Mouse (Mus musculus) ES-E14 (cell line): ENCODE measurements at regions not wholly inside any gene's neighbourhood (a gene's known extent, or its start where the extent isn't known, plus 50 kb on each side); places are given as distances from the start of the nearest gene placed in this dataset.

Experiments used
- DNase-seq: peaks from one replicate; pipeline ENCODE4 v3.0.0-alpha.2; 2013; ENCODE audit warnings: low read depth, low spot score
- H3K27ac ChIP-seq: 2 replicates; pipeline ENCODE4 v1.5.1; 2012; ENCODE audit warnings: low read depth, mild to moderate bottlenecking, low read length, moderate library complexity, mixed read lengths; ENCODE audit not compliant: poor library complexity, insufficient read depth, severe bottlenecking
- H3K36me3 ChIP-seq: 2 replicates; pipeline ENCODE4 v1.6.1; 2012; ENCODE audit warnings: mild to moderate bottlenecking, low read length, moderate library complexity, mixed read lengths; ENCODE audit not compliant: control insufficient read depth, poor library complexity, insufficient read depth, severe bottlenecking
- H3K4me1 ChIP-seq, 2 experiments: fragments of 150-350 bp in 1 of 2; sonication (generic) in 1 of 2; 2 replicates each; pipeline ENCODE4 v1.6.1; 2012; ENCODE audit warnings: low read length in 2 of 2, mild to moderate bottlenecking in 1 of 2, mixed read lengths in 1 of 2; ENCODE audit not compliant: control insufficient read depth in 2 of 2, insufficient read depth in 2 of 2, poor library complexity in 1 of 2
- H3K4me3 ChIP-seq, 2 experiments: fragments of 150-350 bp in 1 of 2; sonication (generic) in 1 of 2; 2 replicates each; pipeline ENCODE4 v1.5.1; 2012; ENCODE audit warnings: low read length in 2 of 2, low read depth in 1 of 2, mild to moderate bottlenecking in 1 of 2, mixed read lengths in 1 of 2; ENCODE audit not compliant: insufficient read depth in 1 of 2, poor library complexity in 1 of 2, severe bottlenecking in 1 of 2
- H3K9ac ChIP-seq: 2 replicates; pipeline ENCODE4 v1.6.1; 2012; ENCODE audit warnings: low read depth, mild to moderate bottlenecking, low read length, mixed read lengths; ENCODE audit not compliant: poor library complexity, insufficient read depth, severe bottlenecking
- H3K9me3 ChIP-seq: fragments of 150-350 bp; sonication (generic); 2 replicates; pipeline ENCODE4 v1.6.1; 2012; ENCODE audit warnings: low read depth, mild to moderate bottlenecking, low read length; ENCODE audit not compliant: control insufficient read depth, insufficient read depth
- CHD2 ChIP-seq: IDR thresholded peaks from 2 replicates; pipeline ENCODE4 v1.6.1; 2014; ENCODE audit warnings: mild to moderate bottlenecking, low read depth, low read length, inconsistent platforms
- HCFC1 ChIP-seq: IDR thresholded peaks from 2 replicates; pipeline ENCODE4 v1.6.1; 2012; ENCODE audit warnings: low read length, inconsistent platforms, borderline replicate concordance; ENCODE audit not compliant: insufficient read depth
- MAFK ChIP-seq: IDR thresholded peaks from 2 replicates; pipeline ENCODE4 v1.6.1; 2014; ENCODE audit warnings: mild to moderate bottlenecking, low read depth, low read length, inconsistent platforms; ENCODE audit not compliant: insufficient read depth
- ZC3H11A ChIP-seq: IDR thresholded peaks from 2 replicates; pipeline ENCODE4 v1.6.1; 2012; ENCODE audit warnings: low read depth, mild to moderate bottlenecking, inconsistent platforms, low read length, borderline replicate concordance
- ZNF384 ChIP-seq: IDR thresholded peaks from 2 replicates; pipeline ENCODE4 v1.6.1; 2012; ENCODE audit warnings: low read depth, low read length, inconsistent platforms
- in situ Hi-C, 2 experiments: fragments of 600-800 bp; cut with MboI; formaldehyde crosslinking; loops; one replicate each; pipeline ENCODE4 v1.15.1; 2025; ENCODE audit warnings: low sequenced_read_pairs in 2 of 2, inconsistent platforms in 1 of 2; ENCODE audit not compliant: unreplicated experiment in 2 of 2

DNA sequence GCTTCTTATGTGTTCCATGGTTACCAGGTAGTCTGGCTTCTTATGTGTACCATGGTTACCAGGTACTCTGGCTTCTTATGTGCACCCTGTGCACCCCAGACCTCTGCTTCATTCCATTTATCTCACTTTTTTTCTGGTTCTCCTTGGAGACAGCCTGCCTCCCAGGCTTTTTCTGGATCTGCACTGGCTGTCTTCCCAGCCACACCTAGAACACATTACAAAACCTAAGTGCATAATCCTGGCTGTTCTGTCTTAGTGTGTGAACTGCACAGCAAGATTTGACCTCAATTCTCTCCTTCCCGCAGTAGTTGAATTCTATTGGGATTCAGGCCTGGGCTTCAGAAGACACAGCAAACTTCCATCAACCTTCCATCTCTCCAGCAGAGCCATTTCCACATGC lies 586.2 kb upstream of the Arpp21 start:
- Histone ChIP-seq H3K27ac (no peak overlapping the region), H3K36me3 (no peaks in the 10 kb centered on the region), H3K9me3 (no peaks in the 10 kb centered on the region), H3K4me3 (no peak overlapping the region), H3K9ac (no peak overlapping the region), H3K4me1 (no peaks in the 10 kb centered on the region)
- TF ChIP-seq ZNF384 (no peak), MAFK (no peak), HCFC1 (no peak), CHD2 (no peak)
- DNase-seq = no peak
- in situ Hi-C loops = loop anchor here in 1 of 2 experiments (25.0 kb wide), 1 partner anchor 815 kb away; no protein-coding TSS in a partner anchor

DNA sequence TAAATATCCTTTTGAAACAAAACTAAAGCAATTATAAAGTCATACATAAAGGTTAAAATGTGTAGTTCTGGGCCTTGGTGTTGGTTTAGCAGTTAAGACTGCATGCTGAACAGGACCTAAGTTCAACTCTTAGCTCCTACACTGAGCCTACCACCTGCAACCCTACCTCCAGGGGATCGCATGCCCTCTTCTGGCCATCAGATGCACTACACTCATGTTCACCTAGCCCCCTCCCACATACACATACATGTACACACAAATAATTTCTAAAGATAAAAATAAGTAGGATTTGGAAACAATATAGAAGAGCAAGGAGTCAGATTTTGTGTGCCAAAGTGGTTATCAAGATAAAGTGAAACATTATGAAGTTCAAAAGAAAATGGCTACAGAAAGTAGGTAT lies 576.2 kb upstream of the Arpp21 start:
- Histone ChIP-seq H3K27ac (no peak overlapping the region), H3K4me1 (no peaks in the 10 kb centered on the region), H3K9ac (no peak overlapping the region), H3K9me3 (no peaks in the 10 kb centered on the region), H3K4me3 (no peak overlapping the region), H3K36me3 (no peaks in the 10 kb centered on the region)
- TF ChIP-seq MAFK (no peak), ZC3H11A (peak; percentile 32; the same call in 1 of the 2 replicates), ZNF384 (no peak)
- peak; percentile 11 for DNase-seq
- in situ Hi-C loops = loop anchor here in 1 of 2 experiments (25.0 kb wide), 1 partner anchor 825 kb away; no protein-coding TSS in a partner anchor

- no peaks in the 10 kb centered on the region for H3K9me3 ChIP-seq
- no peaks in the 10 kb centered on the region for H3K4me1 ChIP-seq
- no peak overlapping the region for H3K4me3 ChIP-seq
- DNase-seq = no peak
- TF ChIP-seq ZNF384 = no peak
- TF ChIP-seq CHD2 = no peak
- no peak for TF ChIP-seq MAFK
- TF ChIP-seq HCFC1 = no peak
- no peak for TF ChIP-seq ZC3H11A
- no peak overlapping the region for H3K27ac ChIP-seq
- in situ Hi-C loops = loop anchor here in 1 of 2 experiments (25.0 kb wide), 1 partner anchor 838 kb away; no protein-coding TSS in a partner anchor
- H3K36me3 ChIP-seq = no peaks in the 10 kb centered on the region
- H3K9ac ChIP-seq = no peak overlapping the region
Measured at GRCm38 (mm10) chr9:112799583-112800220, 564.0 kb upstream of the Arpp21 start.

- no peaks in the 10 kb centered on the region for H3K4me1 ChIP-seq
- no peak overlapping the region for H3K4me3 ChIP-seq
- no peaks in the 10 kb centered on the region for H3K9me3 ChIP-seq
- H3K27ac ChIP-seq = no peak overlapping the region
- TF ChIP-seq CHD2 (no peak), ZC3H11A (peak; percentile 67; the same call in 1 of the 2 replicates)
- no peak overlapping the region for H3K9ac ChIP-seq
- H3K36me3 ChIP-seq = no peaks in the 10 kb centered on the region
- peak; percentile 22 for DNase-seq
- in situ Hi-C loops = no loop called here
Measured at GRCm38 (mm10) chr9:112793537-112793936, 557.8 kb upstream of the Arpp21 start.

DNA sequence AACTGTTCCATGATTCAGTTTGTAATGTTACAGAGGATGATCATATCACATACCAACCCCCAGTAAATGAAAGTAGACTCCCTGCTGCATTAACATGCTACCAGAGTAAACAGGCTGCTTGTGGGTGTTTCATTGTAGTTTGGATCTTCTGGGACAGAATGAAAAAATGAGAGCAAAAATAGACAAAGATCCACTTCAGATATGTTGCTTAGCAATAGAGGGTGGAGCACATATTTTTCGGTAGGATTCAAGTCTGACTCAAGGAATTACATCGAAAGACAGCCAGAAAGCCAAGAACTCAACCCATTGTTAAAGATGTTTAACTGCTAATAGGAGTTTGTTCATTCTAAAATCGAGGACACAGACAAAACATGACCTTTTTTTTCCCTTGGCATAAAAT lies 536.2 kb upstream of the Arpp21 start:
- H3K36me3 ChIP-seq = no peaks in the 10 kb centered on the region
- H3K9me3 ChIP-seq = no peaks in the 10 kb centered on the region
- no peak for DNase-seq
- in situ Hi-C loops = no loop called here
- no peak for TF ChIP-seq ZNF384
- no peak for TF ChIP-seq MAFK
- no peak for TF ChIP-seq HCFC1
- no peak for TF ChIP-seq CHD2
- TF ChIP-seq ZC3H11A = no peak
- H3K9ac ChIP-seq = no peak overlapping the region
- no peak overlapping the region for H3K4me3 ChIP-seq
- no peaks in the 10 kb centered on the region for H3K4me1 ChIP-seq
- H3K27ac ChIP-seq = no peak overlapping the region
